Mouse (Mus musculus) hindbrain, postnatal 0 days (tissue): ENCODE results near the gene Elane. TPM values are rescaled to one million over a fixed set of nuclear protein-coding genes. Genes with fewer than 3 reads are reported as not detected.

Experiments used
- ATAC-seq: fragments of 200-750 bp; cut with Nextera tagmentation; 2 replicates; pipeline ENCODE4 v1.8.0; 2017; ENCODE audit warnings: mild to moderate bottlenecking, moderate TSS enrichment, moderate library complexity
- DNase-seq: peaks from one replicate; pipeline ENCODE4 v3.0.0-alpha.2; 2015; ENCODE audit warnings: low spot score
- H3K27ac ChIP-seq: fragments of 300-500 bp; sonication (generic); 2 replicates; pipeline ENCODE4 v1.5.1; 2014; ENCODE audit warnings: mild to moderate bottlenecking
- H3K27me3 ChIP-seq: fragments of 300-500 bp; sonication (generic); 2 replicates; pipeline ENCODE4 v1.6.1; 2014; ENCODE audit warnings: low read length, mixed read lengths; ENCODE audit not compliant: insufficient read depth
- H3K36me3 ChIP-seq: fragments of 300-500 bp; sonication (generic); 2 replicates; pipeline ENCODE4 v1.6.1; 2014; ENCODE audit warnings: low read length, mixed read lengths; ENCODE audit not compliant: insufficient read depth
- H3K4me1 ChIP-seq: fragments of 300-500 bp; sonication (generic); 2 replicates; pipeline ENCODE4 v1.6.1; 2014; ENCODE audit warnings: antibody characterized with exemption, low read length, mixed read lengths; ENCODE audit not compliant: insufficient read depth
- H3K4me2 ChIP-seq: fragments of 300-500 bp; sonication (generic); 2 replicates; pipeline ENCODE4 v1.6.1; 2014; ENCODE audit warnings: low read depth, mild to moderate bottlenecking, low read length, moderate library complexity, mixed read lengths
- H3K4me3 ChIP-seq: fragments of 300-500 bp; sonication (generic); 2 replicates; pipeline ENCODE4 v1.5.1; 2014; ENCODE audit warnings: low read length
- H3K9ac ChIP-seq: fragments of 300-500 bp; sonication (generic); replicated peaks from 2 replicates; pipeline ENCODE4 v1.6.1; 2014; ENCODE audit warnings: mild to moderate bottlenecking, low read length, moderate library complexity, mixed read lengths
- H3K9me3 ChIP-seq: fragments of 300-500 bp; sonication (generic); 2 replicates; pipeline ENCODE4 v1.6.1; 2016; ENCODE audit warnings: low read length, mixed read lengths
- CTCF ChIP-seq: IDR thresholded peaks from 2 replicates; pipeline ENCODE4 v1.5.1; 2016; ENCODE audit warnings: antibody characterized with exemption, control low read depth, low read depth
- WGBS: fragments of 180-500 bp; shearing (Covaris S2); extraction: QIAGEN DNeasy Blood & Tissue Kit; methylation state at CpG from one replicate; pipeline ENCODE4 v1.1.7; 2014; 5-methylcytosine and 5-hydroxymethylcytosine counted together
- polyA plus RNA-seq: library from polyadenylated mRNA; unstranded; fragments of >200 nt; fragmentation: Nextera tagmentation; extraction: Ambion mirVana; gene quantifications from 2 replicates; pipeline ENCODE4 v1.2.1, GENCODE M21; 2015
- total RNA-seq: library from RNA; depleted of rRNA; stranded (reverse); fragments of >200 nt; gene quantifications from 2 replicates; pipeline ENCODE4 v1.2.3, GENCODE M21; 2014

Gene Elane
- total and polyA plus RNA-seq, 2 experiments from 2014 or later: not detected

DNA sequence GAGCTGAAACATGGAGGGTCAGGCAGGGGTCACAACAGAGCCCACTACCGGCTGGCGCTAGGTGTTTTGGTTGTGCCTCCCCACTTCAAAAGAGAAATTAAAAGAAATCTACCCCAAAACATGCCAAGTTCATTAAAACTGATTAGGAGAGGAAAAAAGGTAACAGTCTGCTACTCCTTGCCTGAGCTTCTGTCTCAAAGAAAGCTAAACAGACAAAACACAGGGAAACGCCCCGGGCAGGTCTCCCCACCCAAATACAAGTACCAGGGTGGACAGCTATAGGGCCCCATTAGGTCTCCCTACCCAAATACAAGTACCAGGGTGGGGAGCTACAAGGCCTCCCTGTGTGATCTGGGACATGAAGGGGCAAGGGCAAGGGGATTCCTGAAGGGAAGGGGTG is 24.5 kb downstream of the Elane start, which contains the start of gene Gm26602:
Gm26602 (plus strand) TSS at position 301 of the 400 bp plus-strand sequence.
- 97% methylated on average over 4 of the region's 4 CpGs for WGBS
- no peak for TF ChIP-seq CTCF
- Histone ChIP-seq H3K27ac (peak within 1 kb of the TSS; percentile 100), H3K9me3 (no peaks in the 10 kb centered on the region), H3K4me1 (peaks cover 9% of the 10 kb centered on the region), H3K9ac (peak within 1 kb of the TSS; percentile 97; the same call in 1 of the 2 replicates), H3K4me3 (no peak within 1 kb of the TSS), H3K27me3 (no peaks in the 10 kb centered on the region), H3K4me2 (peak within 1 kb of the TSS; percentile 53; the same call in 1 of the 2 replicates), H3K36me3 (0 out of 2 replicates have a peak, but pooled peaks cover 7% of the 10 kb centered on the region)
- DNase-seq: no peak
- ATAC-seq: no peak

DNA sequence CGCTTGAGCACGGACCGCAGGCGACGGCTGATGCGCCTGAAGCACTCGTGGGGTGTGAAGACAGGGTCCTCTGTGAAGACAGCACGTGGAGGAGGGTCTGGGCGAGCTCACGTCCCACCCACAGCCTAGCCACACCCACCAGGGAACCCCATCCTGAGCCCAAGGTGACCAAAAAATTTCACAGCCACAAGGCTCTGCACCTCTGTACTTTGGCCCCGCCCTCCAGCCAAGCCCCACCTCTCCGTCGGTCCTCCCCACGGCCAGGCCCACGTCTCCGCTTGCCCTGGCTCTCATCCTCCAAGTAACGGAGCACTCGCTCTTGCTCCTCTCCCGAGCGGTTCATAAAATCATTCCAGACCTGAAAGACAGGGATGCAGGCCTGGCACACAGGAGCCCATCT is 26.4 kb downstream of the Elane start:
- Histone ChIP-seq H3K4me2 (no peak overlapping the region), H3K36me3 (0 out of 2 replicates have a peak, but pooled peaks cover 7% of the 10 kb centered on the region), H3K9me3 (no peaks in the 10 kb centered on the region), H3K27me3 (no peaks in the 10 kb centered on the region), H3K9ac (no peak overlapping the region), H3K27ac (no peak overlapping the region), H3K4me1 (peaks cover 14% of the 10 kb centered on the region), H3K4me3 (no peak overlapping the region)
- 69% methylated on average over 20 of the region's 20 CpGs for WGBS
- TF ChIP-seq CTCF: no peak
- ATAC-seq (no peak), DNase-seq (no peak)

DNA sequence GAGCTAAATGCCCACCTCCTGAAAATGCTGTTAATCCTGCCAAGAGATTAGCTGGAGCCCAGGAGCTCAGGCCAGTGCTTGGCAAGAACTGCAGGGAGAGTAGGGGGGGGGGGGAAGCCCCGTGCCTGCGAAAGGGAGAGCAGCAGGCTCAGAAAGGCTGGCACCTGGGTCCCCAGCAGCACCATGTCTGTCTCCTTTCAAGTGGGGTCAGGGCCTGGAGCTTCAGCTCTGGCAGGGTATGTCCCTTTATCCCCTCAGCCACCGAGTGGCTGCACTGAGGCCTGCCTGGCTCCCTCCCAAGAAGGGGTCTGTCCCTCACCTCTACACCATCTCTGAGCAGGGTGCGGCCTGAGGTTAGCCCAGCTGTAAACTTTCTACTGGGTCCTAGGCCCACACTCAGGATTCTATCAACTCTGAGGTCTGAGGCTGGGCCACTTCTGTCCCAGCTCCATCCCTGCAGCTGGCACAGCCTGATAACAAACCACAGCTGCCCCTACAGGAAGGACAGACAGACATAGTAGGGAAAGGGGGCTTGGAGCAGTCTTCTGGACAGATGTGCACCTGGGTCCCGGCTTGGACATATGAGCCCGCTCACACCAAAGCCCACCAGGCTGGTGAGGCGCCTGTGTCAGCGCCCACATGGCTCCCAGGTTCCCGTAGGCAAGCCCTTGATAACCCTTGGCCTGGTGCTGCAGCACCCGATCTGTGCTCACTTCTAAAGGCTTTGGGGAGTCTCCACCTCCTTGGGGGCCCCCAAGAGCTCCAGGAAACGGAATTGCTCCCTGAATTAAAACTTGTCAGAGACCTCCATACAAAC is 28.3 kb downstream of the Elane start:
- ATAC-seq (no peak), DNase-seq (peak; percentile 48)
- H3K4me2 ChIP-seq: no peak overlapping the region
- WGBS: 69% methylated on average over 10 of the region's 11 CpGs
- peak overlapping the region; percentile 3; the same call in 1 of the 2 replicates for H3K27ac ChIP-seq
- no peak for TF ChIP-seq CTCF
- H3K4me3 ChIP-seq: no peak overlapping the region
- peaks cover 14% of the 10 kb centered on the region for H3K4me1 ChIP-seq
- H3K36me3 ChIP-seq: 0 out of 2 replicates have a peak, but pooled peaks cover 7% of the 10 kb centered on the region
- peak overlapping the region; percentile 15 for H3K9ac ChIP-seq
- peaks cover 16% of the 10 kb centered on the region for H3K27me3 ChIP-seq
- no peaks in the 10 kb centered on the region for H3K9me3 ChIP-seq

DNA sequence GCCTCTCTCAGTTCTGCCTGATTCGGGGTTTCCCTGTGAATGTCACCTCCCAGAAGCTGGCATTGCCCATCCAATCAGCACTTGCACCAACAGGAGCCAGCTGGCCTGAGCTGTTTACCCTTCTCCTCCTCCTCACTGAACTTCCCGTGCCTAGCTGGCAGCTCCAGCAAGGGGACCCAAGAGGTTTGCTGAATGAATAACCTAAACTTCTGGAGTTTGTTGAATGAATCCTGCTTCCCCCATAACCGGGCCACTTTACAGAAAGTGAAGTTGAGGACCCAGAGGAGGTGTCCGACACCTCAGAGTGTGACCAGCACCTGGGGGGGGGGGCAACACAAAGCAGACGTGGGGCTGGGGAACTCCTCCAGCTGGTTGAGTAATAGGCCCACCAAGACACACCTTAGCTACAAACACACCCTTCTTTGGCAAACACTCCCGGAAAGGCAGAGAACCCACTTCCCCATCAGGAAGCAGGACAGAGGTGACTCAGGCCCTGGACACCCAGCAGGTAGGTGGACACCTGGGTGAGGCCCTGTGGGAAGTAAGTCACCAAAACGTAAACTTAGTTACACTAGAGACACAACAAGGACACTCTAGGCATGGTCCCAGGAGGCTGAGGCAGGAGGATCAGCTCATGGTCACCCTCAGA is 29.0 kb downstream of the Elane start:
- 0 out of 2 replicates have a peak overlapping the region, but pooled peaks have one; percentile 97 for H3K4me2 ChIP-seq
- TF ChIP-seq CTCF: no peak
- peaks cover 22% of the 10 kb centered on the region for H3K27me3 ChIP-seq
- no peak overlapping the region for H3K9ac ChIP-seq
- H3K27ac ChIP-seq: no peak overlapping the region; the same call in 1 of the 2 replicates
- DNase-seq (no peak), ATAC-seq (no peak)
- no peaks in the 10 kb centered on the region for H3K9me3 ChIP-seq
- peaks cover 14% of the 10 kb centered on the region for H3K4me1 ChIP-seq
- 0 out of 2 replicates have a peak, but pooled peaks cover 7% of the 10 kb centered on the region for H3K36me3 ChIP-seq
- H3K4me3 ChIP-seq: no peak overlapping the region
- 63% methylated on average over 7 of the region's 7 CpGs for WGBS

DNA sequence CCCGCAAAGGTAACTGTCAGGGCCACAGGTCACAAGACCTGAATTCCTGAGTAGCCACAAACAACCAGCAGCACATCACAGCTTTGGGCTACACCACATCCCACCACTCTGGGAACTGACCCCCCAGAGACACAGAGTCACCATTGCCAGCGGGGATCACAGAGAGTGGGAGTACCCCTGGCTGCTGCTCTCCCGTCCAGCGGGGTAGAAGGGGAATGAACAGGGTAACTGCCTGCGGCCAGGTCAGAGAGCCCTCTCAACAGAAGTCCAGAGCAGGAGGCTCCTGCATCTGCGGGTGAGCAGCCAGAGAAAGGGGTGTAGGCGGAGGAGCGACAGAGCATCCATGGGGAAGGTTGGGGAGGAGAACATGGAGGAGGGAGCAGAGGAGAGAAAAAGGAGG is 30.0 kb downstream of the Elane start:
- WGBS: 8% methylated on average over 8 of the region's 8 CpGs
- peaks cover 32% of the 10 kb centered on the region for H3K27me3 ChIP-seq
- H3K4me1 ChIP-seq: peaks cover 19% of the 10 kb centered on the region
- H3K4me3 ChIP-seq: peak overlapping the region; percentile 80
- H3K27ac ChIP-seq: peak overlapping the region; percentile 32; the same call in 1 of the 2 replicates
- H3K4me2 ChIP-seq: peak overlapping the region; percentile 97
- ATAC-seq (no peak), DNase-seq (no peak)
- H3K9me3 ChIP-seq: no peaks in the 10 kb centered on the region
- no peak for TF ChIP-seq CTCF
- H3K36me3 ChIP-seq: 0 out of 2 replicates have a peak, but pooled peaks cover 3% of the 10 kb centered on the region
- peak overlapping the region; percentile 92 for H3K9ac ChIP-seq

DNA sequence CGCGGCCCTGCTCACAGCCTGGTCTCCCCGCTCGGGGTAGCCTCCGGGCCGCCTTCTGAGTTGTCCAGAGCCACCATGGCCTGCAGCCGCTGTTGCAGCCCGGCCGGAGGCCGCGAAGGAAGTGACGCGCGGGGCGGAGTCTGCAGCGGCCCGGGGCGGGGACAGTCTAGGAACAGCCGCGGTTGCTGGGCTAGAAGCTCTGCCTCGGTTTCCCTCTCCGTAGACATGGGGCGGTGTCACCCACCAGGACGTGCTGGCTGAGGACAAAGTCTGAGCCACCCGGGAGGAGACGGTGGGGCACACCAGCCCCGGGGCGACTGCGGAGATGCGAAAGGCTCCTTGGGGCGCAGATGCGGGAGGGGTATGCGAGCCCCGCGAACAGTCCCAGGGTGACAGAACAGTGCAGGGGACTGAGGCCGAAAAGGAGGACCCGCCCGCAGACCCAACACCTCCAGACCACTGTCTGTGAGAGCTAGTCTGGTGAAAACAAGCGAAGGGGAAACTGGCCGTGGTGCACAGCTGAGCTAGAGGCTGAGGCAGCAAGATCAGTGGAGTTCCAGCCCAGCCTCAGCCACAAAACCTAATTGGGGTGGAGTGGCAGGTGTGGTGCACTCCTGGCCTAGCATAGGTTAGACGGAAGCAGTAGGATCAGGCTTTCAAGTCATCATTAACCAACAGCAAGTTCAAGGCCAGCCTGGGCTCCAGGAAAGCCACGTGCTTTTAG is 30.9 kb downstream of the Elane start, which contains the start of gene Kiss1r:
Kiss1r (plus strand) TSS at position 164 of the 724 bp plus-strand sequence.
- TF ChIP-seq CTCF: no peak
- 2% methylated on average over 42 of the region's 42 CpGs for WGBS
- Histone ChIP-seq H3K27ac (peak within 1 kb of the TSS; percentile 78), H3K4me2 (peak within 1 kb of the TSS; percentile 97), H3K4me3 (peak within 1 kb of the TSS; percentile 80), H3K27me3 (peaks cover 39% of the 10 kb centered on the region), H3K36me3 (no peaks in the 10 kb centered on the region), H3K9ac (peak within 1 kb of the TSS; percentile 92), H3K4me1 (peaks cover 24% of the 10 kb centered on the region), H3K9me3 (no peaks in the 10 kb centered on the region)
- ATAC-seq (peak; percentile 78), DNase-seq (peak; percentile 88)
